9 mouse cellular contexts compared by ENCODE assay signal in genomic region chr1:156997476-156998305, GRCm38 (mm10). TPM values are rescaled to one million over a fixed set of nuclear protein-coding genes. Genes with fewer than 3 reads are reported as not detected.
A peak's percentile ranks its signal among the peaks of the same experiment; 100 is the strongest.
DNase-seq lines count a peak whose midpoint lies in the region; ATAC-seq and TF ChIP-seq lines count a peak whose summit lies in the region.
"Had no signal": no experiment of that assay in that cellular context is flagged by ENCODE, and none has a peak within 500 bp of the region (broad histone marks: within the 10 kb centered on the region; RNA-seq: fewer than 3 reads in every experiment).

No protein-coding gene starts in this region.

- H3K9ac ChIP-seq in forebrain, embryonic 13.5 days = no peak overlapping the region
- H3K9ac ChIP-seq in midbrain, embryonic 11.5 days (ENCODE audit: low read length) = no peak overlapping the region
- H3K9ac ChIP-seq: heart, embryonic 15.5 days had no signal

- H3K4me2 ChIP-seq in forebrain, embryonic 13.5 days = no peak overlapping the region
- no peak overlapping the region for H3K4me2 ChIP-seq in midbrain, embryonic 11.5 days
- H3K4me2 ChIP-seq: heart, embryonic 15.5 days had no signal

- peak; percentile 36 for DNase-seq in heart, postnatal 4 days
- no peak for DNase-seq in heart, postnatal 36 days
- peak; percentile 75 for DNase-seq in ES-CJ7 (ENCODE audit: low read depth, low spot score)
- DNase-seq in midbrain, embryonic 11.5 days (ENCODE audit: low spot score, missing footprints) = peak; percentile 90
- DNase-seq in gastrocnemius, postnatal 4 days (ENCODE audit: low spot score in 2 of 2) = no peak
- no peak for DNase-seq in gastrocnemius, adult 2 months
- DNase-seq in kidney, postnatal 10 days = no peak

- H3K27ac ChIP-seq in forebrain, embryonic 13.5 days = peak overlapping the region; percentile 73
- peak overlapping the region; percentile 72 for H3K27ac ChIP-seq in midbrain, embryonic 11.5 days (ENCODE audit: low read depth, low read length)
- no peak overlapping the region for H3K27ac ChIP-seq in gastrocnemius, adult 2 months
- H3K27ac ChIP-seq: heart, embryonic 15.5 days had no signal

- TF ChIP-seq CTCF in gastrocnemius, adult 2 months (IDR thresholded peaks at IDR 0.05) = no peak

- peaks cover 52% of the 10 kb centered on the region for H3K4me1 ChIP-seq in forebrain, embryonic 13.5 days
- peaks cover 14% of the 10 kb centered on the region for H3K4me1 ChIP-seq in midbrain, embryonic 11.5 days (ENCODE audit: control insufficient read depth, insufficient read depth, low read length)

- H3K4me3 ChIP-seq in forebrain, embryonic 13.5 days = no peak overlapping the region
- no peak overlapping the region for H3K4me3 ChIP-seq in midbrain, embryonic 11.5 days (ENCODE audit: low read depth, low read length)
- H3K4me3 ChIP-seq in gastrocnemius, adult 2 months = no peak overlapping the region
- H3K4me3 ChIP-seq: heart, embryonic 15.5 days had no signal

- intact Hi-C loops in heart, postnatal 36 days (cut with DNase I) = no loop called here
- intact Hi-C loops in gastrocnemius, adult 2 months (cut with DNase I) = no loop called here

- H3K9me3 ChIP-seq in forebrain, embryonic 13.5 days (replicated peaks) = no peaks in the 10 kb centered on the region
- no peaks in the 10 kb centered on the region for H3K9me3 ChIP-seq in midbrain, embryonic 11.5 days (ENCODE audit: control insufficient read depth, low read length)
- H3K9me3 ChIP-seq: heart, embryonic 15.5 days had no signal

- no peaks in the 10 kb centered on the region for H3K36me3 ChIP-seq in forebrain, embryonic 13.5 days (ENCODE audit: poor library complexity, severe bottlenecking)
- H3K36me3 ChIP-seq in midbrain, embryonic 11.5 days (ENCODE audit: control insufficient read depth, insufficient read depth, low read length) = no peaks in the 10 kb centered on the region
- H3K36me3 ChIP-seq: heart, embryonic 15.5 days had no signal

- peak; percentile 72 for ATAC-seq in forebrain, embryonic 13.5 days
- peak; percentile 86 for ATAC-seq in midbrain, embryonic 11.5 days (ENCODE audit: low FRiP score)

- no peaks in the 10 kb centered on the region for H3K27me3 ChIP-seq in forebrain, embryonic 13.5 days
- H3K27me3 ChIP-seq in midbrain, embryonic 11.5 days (ENCODE audit: control insufficient read depth, insufficient read depth, low read length) = no peaks in the 10 kb centered on the region
- H3K27me3 ChIP-seq: heart, embryonic 15.5 days had no signal

- 24% methylated on average over 12 of the region's 12 CpGs for WGBS in forebrain, embryonic 13.5 days
- 32% methylated on average over 12 of the region's 12 CpGs for WGBS in midbrain, embryonic 11.5 days

RNA-seq across cellular contexts. Expression of gene Ralgps2, which starts 58.3 kb away (rescaled TPM):
- 10 to 100 TPM; 32.3 to 39.3 TPM for total RNA-seq in heart, postnatal 4 days (2021)
- 10 to 100 TPM; 10.4 to 12.0 TPM for total RNA-seq in heart, postnatal 36 days (2021)
- polyA plus RNA-seq in forebrain, embryonic 13.5 days (2015; fragmentation: Nextera tagmentation; extraction: Ambion mirVana) = 123 and 133 TPM in 2 replicates
- polyA plus RNA-seq in midbrain, embryonic 11.5 days (2014; fragmentation: Nextera tagmentation; extraction: Ambion mirVana) = 85.1 and 91.9 TPM in 2 replicates
- 10 to 100 TPM; 36.3 to 37.7 TPM for total RNA-seq in gastrocnemius, postnatal 4 days (2021)
- total RNA-seq in gastrocnemius, adult 2 months (2021) = 1 to 10 TPM; 1.5 to 1.9 TPM

Comparison
In these comparisons a context has a peak if more than half of its experiments do, and no peak if none do; other contexts are left out.
1. DNase-seq: peak in heart, postnatal 4 days (single experiment), ES-CJ7 (single experiment) and midbrain, embryonic 11.5 days (single experiment); none in heart, postnatal 36 days (0 of 2), gastrocnemius, postnatal 4 days (0 of 2), gastrocnemius, adult 2 months (single experiment) and kidney, postnatal 10 days (single experiment).